Mouse (Mus musculus): ENCODE results near the gene Cyp4a29. TPM values are rescaled to one million over a fixed set of nuclear protein-coding genes. Genes with fewer than 3 reads are reported as not detected.
"Not testable (repeated sequence)": the region's sequence is repeated elsewhere in the genome, so short reads cannot be mapped to it uniquely, and the experiment has no call there.

The Cyp4a29 gene
- total and polyA plus RNA-seq, 3 experiments: not detected

GRCm38 (mm10) chr4:115236462-115237096 lies 5.3 kb upstream of the Cyp4a29 start (continued):
- TF ChIP-seq CTCF (IDR thresholded peaks at IDR 0.05 in 2 of 3, conservative IDR thresholded peaks at IDR 0.05 in 1 of 3; ENCODE audit: control insufficient read depth in 1 of 3, insufficient read depth in 1 of 3, low read depth in 2 of 3, low read length in 3 of 3, poor library complexity in 1 of 3, severe bottlenecking in 1 of 3) (no peak), HCFC1 (IDR thresholded peaks at IDR 0.05; ENCODE audit: low read depth, low read length) (no peak), POLR2AphosphoS2 (IDR thresholded peaks at IDR 0.05; ENCODE audit: low read length) (no peak)

- H3K4me1 ChIP-seq (ENCODE audit: control insufficient read depth in 1 of 2, insufficient read depth in 2 of 2, low read length in 2 of 2); H3K9ac ChIP-seq (ENCODE audit: control insufficient read depth, low read depth, low read length, poor library complexity, severe bottlenecking); DNase-seq (ENCODE audit: low read depth, low spot score): not testable (repeated sequence)
Observed at GRCm38 (mm10) chr4:115264687-115265569, 23.0 kb downstream of the Cyp4a29 start.

GRCm38 (mm10) chr4:115278215-115278982 lies 36.5 kb downstream of the Cyp4a29 start:
- not testable (repeated sequence) for H3K4me3 ChIP-seq (ENCODE audit: control insufficient read depth in 1 of 2, insufficient read depth in 1 of 2, low read depth in 2 of 2, low read length in 2 of 2); H3K79me2 ChIP-seq (ENCODE audit: control insufficient read depth, insufficient read depth, low read length, poor library complexity); H3K27ac ChIP-seq (ENCODE audit: control insufficient read depth, low read depth, low read length); H3K27me3 ChIP-seq (ENCODE audit: control insufficient read depth in 1 of 2, insufficient read depth in 2 of 2, low read length in 2 of 2); H3K4me1 ChIP-seq (ENCODE audit: control insufficient read depth in 1 of 2, insufficient read depth in 2 of 2, low read length in 2 of 2); H3K36me3 ChIP-seq (ENCODE audit: control insufficient read depth in 1 of 2, insufficient read depth in 2 of 2, low read length in 2 of 2); H3K9ac ChIP-seq (ENCODE audit: control insufficient read depth, low read depth, low read length, poor library complexity, severe bottlenecking); H3K9me3 ChIP-seq (replicated peaks; ENCODE audit: insufficient read depth, low read length); DNase-seq (ENCODE audit: low read depth, low spot score)

More at GRCm38 (mm10) chr4:115264687-115265569, 23.0 kb downstream of the Cyp4a29 start:
- not testable (repeated sequence) for H3K36me3 ChIP-seq (ENCODE audit: control insufficient read depth in 1 of 2, insufficient read depth in 2 of 2, low read length in 2 of 2); H3K79me2 ChIP-seq (ENCODE audit: control insufficient read depth, insufficient read depth, low read length, poor library complexity); H3K27ac ChIP-seq (ENCODE audit: control insufficient read depth, low read depth, low read length); H3K9me3 ChIP-seq (replicated peaks; ENCODE audit: insufficient read depth, low read length); H3K4me3 ChIP-seq (ENCODE audit: control insufficient read depth in 1 of 2, insufficient read depth in 1 of 2, low read depth in 2 of 2, low read length in 2 of 2); H3K27me3 ChIP-seq (ENCODE audit: control insufficient read depth in 1 of 2, insufficient read depth in 2 of 2, low read length in 2 of 2)

GRCm38 (mm10) chr4:115280342-115280741 lies 38.5 kb downstream of the Cyp4a29 start:
- no peak overlapping the region for H3K4me3 ChIP-seq (ENCODE audit: control insufficient read depth in 1 of 2, insufficient read depth in 1 of 2, low read depth in 2 of 2, low read length in 2 of 2)

GRCm38 (mm10) chr4:115280779-115281178 lies 38.9 kb downstream of the Cyp4a29 start:
- not testable (repeated sequence) for H3K27me3 ChIP-seq (ENCODE audit: control insufficient read depth in 1 of 2, insufficient read depth in 2 of 2, low read length in 2 of 2); H3K36me3 ChIP-seq (ENCODE audit: control insufficient read depth in 1 of 2, insufficient read depth in 2 of 2, low read length in 2 of 2); H3K9me3 ChIP-seq (replicated peaks; ENCODE audit: insufficient read depth, low read length); H3K9ac ChIP-seq (ENCODE audit: control insufficient read depth, low read depth, low read length, poor library complexity, severe bottlenecking); H3K27ac ChIP-seq (ENCODE audit: control insufficient read depth, low read depth, low read length); H3K79me2 ChIP-seq (ENCODE audit: control insufficient read depth, insufficient read depth, low read length, poor library complexity); H3K4me3 ChIP-seq (ENCODE audit: control insufficient read depth in 1 of 2, insufficient read depth in 1 of 2, low read depth in 2 of 2, low read length in 2 of 2); H3K4me1 ChIP-seq (ENCODE audit: control insufficient read depth in 1 of 2, insufficient read depth in 2 of 2, low read length in 2 of 2); DNase-seq (ENCODE audit: low read depth, low spot score)

More at GRCm38 (mm10) chr4:115280342-115280741, 38.5 kb downstream of the Cyp4a29 start:
- Histone ChIP-seq H3K4me1 (ENCODE audit: control insufficient read depth in 1 of 2, insufficient read depth in 2 of 2, low read length in 2 of 2) (no peaks in the 10 kb centered on the region), H3K27me3 (ENCODE audit: control insufficient read depth in 1 of 2, insufficient read depth in 2 of 2, low read length in 2 of 2) (no peaks in the 10 kb centered on the region; a peak in 1 of 4 replicates), H3K36me3 (ENCODE audit: control insufficient read depth in 1 of 2, insufficient read depth in 2 of 2, low read length in 2 of 2) (no peaks in the 10 kb centered on the region), H3K9ac (ENCODE audit: control insufficient read depth, low read depth, low read length, poor library complexity, severe bottlenecking) (no peak overlapping the region), H3K27ac (ENCODE audit: control insufficient read depth, low read depth, low read length) (no peak overlapping the region), H3K79me2 (ENCODE audit: control insufficient read depth, insufficient read depth, low read length, poor library complexity) (no peaks in the 10 kb centered on the region), H3K9me3 (replicated peaks; ENCODE audit: insufficient read depth, low read length) (no peaks in the 10 kb centered on the region)
- TF ChIP-seq TBP (IDR thresholded peaks at IDR 0.05; ENCODE audit: low read depth, low read length): no peak
- TF ChIP-seq MAX (IDR thresholded peaks at IDR 0.05; ENCODE audit: low read length): no peak
- no peak for TF ChIP-seq KAT2A (conservative IDR thresholded peaks at IDR 0.05; ENCODE audit: low read depth, low read length)
- TF ChIP-seq MAFK (IDR thresholded peaks at IDR 0.05; ENCODE audit: borderline replicate concordance, low read depth, low read length): no peak
- no peak for TF ChIP-seq SMC3 (IDR thresholded peaks at IDR 0.05; ENCODE audit: low read depth, low read length)
- no peak for TF ChIP-seq MYC (IDR thresholded peaks at IDR 0.05; ENCODE audit: low read depth, low read length)
- TF ChIP-seq MAZ (IDR thresholded peaks at IDR 0.05; ENCODE audit: low read depth, low read length): no peak
- TF ChIP-seq USF1 (IDR thresholded peaks at IDR 0.05; ENCODE audit: low read depth, low read length): no peak
- TF ChIP-seq POLR2AphosphoS2 (IDR thresholded peaks at IDR 0.05; ENCODE audit: low read length): no peak
- no peak for TF ChIP-seq GABPA (IDR thresholded peaks at IDR 0.05; ENCODE audit: low read depth, low read length)
- DNase-seq (ENCODE audit: low read depth, low spot score): no peak

Data from MEL (cell line).